Mouse (Mus musculus) embryonic facial prominence, embryonic 11.5 days (tissue): Measurements from ENCODE around the gene Gtf3c1. TPM values are rescaled to one million over a fixed set of nuclear protein-coding genes. Genes with fewer than 3 reads are reported as not detected.

Experiments
- ATAC-seq: fragments of 200-750 bp; cut with Nextera tagmentation; replicated peaks from 2 replicates; pipeline ENCODE4 v1.8.0; 2017; ENCODE audit warnings: low read depth; ENCODE audit not compliant: insufficient number of reproducible peaks, low FRiP score, low TSS enrichment
- DNase-seq: peaks from one replicate; pipeline ENCODE4 v3.0.0-alpha.2; 2015; ENCODE audit warnings: low spot score
- H3K27ac ChIP-seq: fragments of 300-500 bp; sonication (generic); replicated peaks from 2 replicates; pipeline ENCODE4 v1.5.1; 2014; ENCODE audit warnings: mild to moderate bottlenecking, low read depth, low read length, control low read depth
- H3K27me3 ChIP-seq: fragments of 300-500 bp; sonication (generic); 2 replicates; pipeline ENCODE4 v1.6.1; 2014; ENCODE audit warnings: mild to moderate bottlenecking, low read length, moderate library complexity, mixed read lengths; ENCODE audit not compliant: control insufficient read depth, insufficient read depth
- H3K36me3 ChIP-seq: fragments of 300-500 bp; sonication (generic); replicated peaks from 2 replicates; pipeline ENCODE4 v1.6.1; 2014; ENCODE audit warnings: low read depth, mild to moderate bottlenecking, low read length, moderate library complexity, mixed read lengths; ENCODE audit not compliant: control insufficient read depth, insufficient read depth
- H3K4me1 ChIP-seq: fragments of 300-500 bp; sonication (generic); 2 replicates; pipeline ENCODE4 v1.6.1; 2014; ENCODE audit warnings: low read length, mixed read lengths; ENCODE audit not compliant: control insufficient read depth, insufficient read depth
- H3K4me2 ChIP-seq: fragments of 300-500 bp; sonication (generic); 2 replicates; pipeline ENCODE4 v1.6.1; 2014; ENCODE audit warnings: low read depth, mild to moderate bottlenecking, control low read depth, low read length, moderate library complexity
- H3K4me3 ChIP-seq: fragments of 300-500 bp; sonication (generic); 2 replicates; pipeline ENCODE4 v1.5.1; 2014; ENCODE audit warnings: low read depth, low read length, control low read depth
- H3K9ac ChIP-seq: fragments of 300-500 bp; sonication (generic); replicated peaks from 2 replicates; pipeline ENCODE4 v1.6.1; 2014; ENCODE audit warnings: mild to moderate bottlenecking, control low read depth, low read length
- H3K9me3 ChIP-seq: fragments of 300-500 bp; sonication (generic); replicated peaks from 2 replicates; pipeline ENCODE4 v1.6.1; 2016; ENCODE audit warnings: mild to moderate bottlenecking, low read length, inconsistent platforms, mixed read lengths; ENCODE audit not compliant: control insufficient read depth
- WGBS: fragments of 180-500 bp; shearing (Covaris S2); extraction: QIAGEN DNeasy Blood & Tissue Kit; methylation state at CpG from one replicate; pipeline ENCODE4 v1.1.7; 2014; 5-methylcytosine and 5-hydroxymethylcytosine counted together
- polyA plus RNA-seq: library from polyadenylated mRNA; unstranded; fragments of >200 nt; fragmentation: Nextera tagmentation; extraction: Ambion mirVana; gene quantifications from 2 replicates; pipeline ENCODE4 v1.2.1, GENCODE M21; 2014

Gtf3c1 gene
- polyA plus RNA-seq, 1 experiment from 2014 or later = 29.8 TPM

GRCm38 (mm10) chr7:125608183-125608688 lies 99.3 kb downstream of the Gtf3c1 start:
- Histone ChIP-seq H3K9me3 (no peaks in the 10 kb centered on the region), H3K4me1 (no peaks in the 10 kb centered on the region), H3K36me3 (no peaks in the 10 kb centered on the region), H3K27ac (no peak overlapping the region), H3K4me3 (no peak overlapping the region), H3K27me3 (no peaks in the 10 kb centered on the region), H3K4me2 (no peak overlapping the region), H3K9ac (no peak overlapping the region)
- no peak for ATAC-seq
- WGBS = 88% methylated on average over 4 of the region's 4 CpGs
- DNase-seq = no peak

GRCm38 (mm10) chr7:125607384-125608182 lies 100.0 kb downstream of the Gtf3c1 start:
- Histone ChIP-seq H3K9ac (no peak overlapping the region), H3K4me1 (no peaks in the 10 kb centered on the region), H3K9me3 (no peaks in the 10 kb centered on the region), H3K27me3 (no peaks in the 10 kb centered on the region), H3K27ac (no peak overlapping the region), H3K4me3 (no peak overlapping the region), H3K36me3 (no peaks in the 10 kb centered on the region), H3K4me2 (no peak overlapping the region)
- DNase-seq = no peak
- WGBS = 60% methylated on average over 6 of the region's 6 CpGs
- ATAC-seq = no peak

- Histone ChIP-seq H3K36me3 (no peaks in the 10 kb centered on the region), H3K4me2 (no peak overlapping the region), H3K9ac (no peak overlapping the region), H3K9me3 (no peaks in the 10 kb centered on the region), H3K27me3 (no peaks in the 10 kb centered on the region), H3K27ac (no peak overlapping the region), H3K4me1 (no peaks in the 10 kb centered on the region), H3K4me3 (no peak overlapping the region)
- DNase-seq = no peak
- ATAC-seq = no peak
- WGBS = 76% methylated on average over 2 of the region's 2 CpGs
Measured at GRCm38 (mm10) chr7:125606265-125607164, 101.1 kb downstream of the Gtf3c1 start.

- H3K4me3 ChIP-seq = no peak overlapping the region
- H3K4me1 ChIP-seq = no peaks in the 10 kb centered on the region
- DNase-seq (no peak), ATAC-seq (no peak)
- no peak overlapping the region for H3K27ac ChIP-seq
- WGBS = 77% methylated on average over 4 of the region's 4 CpGs
- no peak overlapping the region for H3K4me2 ChIP-seq
- H3K36me3 ChIP-seq = no peaks in the 10 kb centered on the region
- H3K27me3 ChIP-seq = no peaks in the 10 kb centered on the region
- no peak overlapping the region for H3K9ac ChIP-seq
- H3K9me3 ChIP-seq = no peaks in the 10 kb centered on the region
Measured at GRCm38 (mm10) chr7:125605725-125606139, 101.8 kb downstream of the Gtf3c1 start.

GRCm38 (mm10) chr7:125604362-125605319 lies 102.9 kb downstream of the Gtf3c1 start:
- Histone ChIP-seq H3K4me2 (no peak overlapping the region), H3K9me3 (no peaks in the 10 kb centered on the region), H3K4me1 (no peaks in the 10 kb centered on the region), H3K36me3 (no peaks in the 10 kb centered on the region), H3K4me3 (no peak overlapping the region), H3K9ac (no peak overlapping the region), H3K27me3 (no peaks in the 10 kb centered on the region), H3K27ac (no peak overlapping the region)
- 79% methylated on average over 12 of the region's 12 CpGs for WGBS
- DNase-seq (no peak), ATAC-seq (no peak)

GRCm38 (mm10) chr7:125603185-125603631 lies 104.4 kb downstream of the Gtf3c1 start, which contains the start of gene Il21r:
Gene Il21r, plus strand, starts transcription at chr7:125603429.
- 80% methylated on average over 11 of the region's 11 CpGs for WGBS
- ATAC-seq (no peak), DNase-seq (no peak)
- Histone ChIP-seq H3K36me3 (no peaks in the 10 kb centered on the region), H3K4me1 (no peaks in the 10 kb centered on the region), H3K9me3 (no peaks in the 10 kb centered on the region), H3K4me2 (no peak within 1 kb of the TSS), H3K27me3 (no peaks in the 10 kb centered on the region), H3K4me3 (no peak within 1 kb of the TSS), H3K9ac (no peak within 1 kb of the TSS), H3K27ac (no peak within 1 kb of the TSS)

GRCm38 (mm10) chr7:125601821-125602448 lies 105.6 kb downstream of the Gtf3c1 start:
- Histone ChIP-seq H3K27me3 (no peaks in the 10 kb centered on the region), H3K4me1 (no peaks in the 10 kb centered on the region), H3K9me3 (no peaks in the 10 kb centered on the region), H3K4me3 (no peak overlapping the region), H3K36me3 (no peaks in the 10 kb centered on the region), H3K27ac (no peak overlapping the region), H3K9ac (no peak overlapping the region), H3K4me2 (no peak overlapping the region)
- DNase-seq = no peak
- no peak for ATAC-seq
- 70% methylated on average over 11 of the region's 11 CpGs for WGBS
